Mouse (Mus musculus): ENCODE results near the gene Mylk4.

Mylk4 gene

GRCm38 (mm10) chr13:32783816-32784215 lies at the start of gene Mylk4:
TSS of gene Mylk4 (minus strand) at chr13:32783954.
- DNase-seq (ENCODE audit: low spot score in 2 of 2), result no peak

GRCm38 (mm10) chr13:32833237-32833636 lies 49.5 kb upstream of the Mylk4 start:
- DNase-seq (ENCODE audit: low spot score in 2 of 2), result no peak

GRCm38 (mm10) chr13:32832776-32833175 lies 49.0 kb upstream of the Mylk4 start:
- DNase-seq (ENCODE audit: low spot score in 2 of 2), result no peak

GRCm38 (mm10) chr13:32831505-32832273 lies 47.9 kb upstream of the Mylk4 start:
- peak in 1 of 2 experiments; percentile 54 for DNase-seq (ENCODE audit: low spot score in 2 of 2)

- no peak for DNase-seq (ENCODE audit: low spot score in 2 of 2)
Measured at GRCm38 (mm10) chr13:32828886-32829285, 45.1 kb upstream of the Mylk4 start.

- DNase-seq (ENCODE audit: low spot score in 2 of 2), result peak; percentile 75 to 91
Measured at GRCm38 (mm10) chr13:32827951-32828350, 44.2 kb upstream of the Mylk4 start.

GRCm38 (mm10) chr13:32827111-32827822 lies 43.5 kb upstream of the Mylk4 start:
- no peak for DNase-seq (ENCODE audit: low spot score in 2 of 2)

- no peak for DNase-seq (ENCODE audit: low spot score in 2 of 2)
Measured at GRCm38 (mm10) chr13:32825546-32825945, 41.8 kb upstream of the Mylk4 start.

GRCm38 (mm10) chr13:32824377-32825330 lies 40.9 kb upstream of the Mylk4 start:
- DNase-seq (ENCODE audit: low spot score in 2 of 2), result no peak

GRCm38 (mm10) chr13:32823126-32823525 lies 39.4 kb upstream of the Mylk4 start:
- no peak for DNase-seq (ENCODE audit: low spot score in 2 of 2)

- no peak for DNase-seq (ENCODE audit: low spot score in 2 of 2)
Measured at GRCm38 (mm10) chr13:32821671-32822070, 37.9 kb upstream of the Mylk4 start.

GRCm38 (mm10) chr13:32819926-32820325 lies 36.2 kb upstream of the Mylk4 start:
- DNase-seq (ENCODE audit: low spot score in 2 of 2), result no peak

GRCm38 (mm10) chr13:32819241-32819640 lies 35.5 kb upstream of the Mylk4 start:
- DNase-seq (ENCODE audit: low spot score in 2 of 2), result no peak

- DNase-seq (ENCODE audit: low spot score in 2 of 2), result no peak
Measured at GRCm38 (mm10) chr13:32807624-32808023, 23.9 kb upstream of the Mylk4 start.

GRCm38 (mm10) chr13:32806820-32807219 lies 23.1 kb upstream of the Mylk4 start:
- DNase-seq (ENCODE audit: low spot score in 2 of 2), result no peak

GRCm38 (mm10) chr13:32803701-32804345 lies 20.1 kb upstream of the Mylk4 start:
- DNase-seq (ENCODE audit: low spot score in 2 of 2), result no peak

- DNase-seq (ENCODE audit: low spot score in 2 of 2), result peak; percentile 40 to 78
Measured at GRCm38 (mm10) chr13:32802259-32803081, 18.7 kb upstream of the Mylk4 start, which contains the start of gene D930007J09Rik. TSS of gene D930007J09Rik (minus strand) at chr13:32802849.

GRCm38 (mm10) chr13:32801693-32802221 lies 18.0 kb upstream of the Mylk4 start, which contains the start of gene Wrnip1:
TSS of gene Wrnip1 (plus strand) at chr13:32802038.
- DNase-seq (ENCODE audit: low spot score in 2 of 2), result peak; percentile 92 to 93

GRCm38 (mm10) chr13:32800859-32801258 lies 17.1 kb upstream of the Mylk4 start:
- DNase-seq (ENCODE audit: low spot score in 2 of 2), result peak; percentile 45 to 66

GRCm38 (mm10) chr13:32799131-32799530 lies 15.4 kb upstream of the Mylk4 start:
- no peak for DNase-seq (ENCODE audit: low spot score in 2 of 2)

All from spleen, postnatal 4 days (tissue).